Mouse (Mus musculus): Measurements from ENCODE around the gene Yjefn3. TPM values are rescaled to one million over a fixed set of nuclear protein-coding genes. Genes with fewer than 3 reads are reported as not detected.
A peak's percentile ranks its signal among the peaks of the same experiment; 100 is the strongest.

Yjefn3 gene
- polyA plus RNA-seq, 1 experiment from 2014 or later: 5.2 TPM

- 67% methylated on average over 3 of the region's 3 CpGs for WGBS
- no peak for DNase-seq (ENCODE audit: low spot score)
- Histone ChIP-seq H3K4me3 (replicated peaks; ENCODE audit: low read depth, low read length) (no peak overlapping the region), H3K27ac (no peak overlapping the region), H3K27me3 (ENCODE audit: insufficient read depth, low read length) (peaks cover 37% of the 10 kb centered on the region), H3K36me3 (ENCODE audit: insufficient read depth, low read length) (no peaks in the 10 kb centered on the region), H3K9me3 (replicated peaks; ENCODE audit: low read length) (no peaks in the 10 kb centered on the region), H3K9ac (ENCODE audit: low read depth, low read length) (no peak overlapping the region), H3K4me2 (ENCODE audit: low read length) (no peak overlapping the region), H3K4me1 (replicated peaks; ENCODE audit: insufficient read depth, low read length) (peaks cover 13% of the 10 kb centered on the region; the same call in 1 of the 2 replicates)
- ATAC-seq (replicated peaks; ENCODE audit: low FRiP score, low read depth): no peak
- no peak for TF ChIP-seq CTCF (IDR thresholded peaks at IDR 0.05; ENCODE audit: low read depth)
Observed at GRCm38 (mm10) chr8:69877992-69878391, 24.5 kb downstream of the Yjefn3 start.

- Histone ChIP-seq H3K4me1 (replicated peaks; ENCODE audit: insufficient read depth, low read length) (peaks cover 12% of the 10 kb centered on the region; the same call in 1 of the 2 replicates), H3K4me2 (ENCODE audit: low read length) (no peak overlapping the region), H3K9me3 (replicated peaks; ENCODE audit: low read length) (no peaks in the 10 kb centered on the region), H3K36me3 (ENCODE audit: insufficient read depth, low read length) (no peaks in the 10 kb centered on the region), H3K27me3 (ENCODE audit: insufficient read depth, low read length) (peaks cover 31% of the 10 kb centered on the region), H3K4me3 (replicated peaks; ENCODE audit: low read depth, low read length) (no peak overlapping the region), H3K9ac (ENCODE audit: low read depth, low read length) (no peak overlapping the region), H3K27ac (no peak overlapping the region)
- no peak for TF ChIP-seq CTCF (IDR thresholded peaks at IDR 0.05; ENCODE audit: low read depth)
- 94% methylated on average over 4 of the region's 4 CpGs for WGBS
- ATAC-seq (replicated peaks; ENCODE audit: low FRiP score, low read depth): no peak
- DNase-seq (ENCODE audit: low spot score): no peak
Observed at GRCm38 (mm10) chr8:69877396-69877795, 25.1 kb downstream of the Yjefn3 start.

GRCm38 (mm10) chr8:69876967-69877366, 25.5 kb downstream of the Yjefn3 start:
- Histone ChIP-seq H3K36me3 (ENCODE audit: insufficient read depth, low read length) (no peaks in the 10 kb centered on the region), H3K4me1 (replicated peaks; ENCODE audit: insufficient read depth, low read length) (peaks cover 7% of the 10 kb centered on the region; the same call in 1 of the 2 replicates), H3K4me3 (replicated peaks; ENCODE audit: low read depth, low read length) (no peak overlapping the region), H3K9ac (ENCODE audit: low read depth, low read length) (no peak overlapping the region), H3K27me3 (ENCODE audit: insufficient read depth, low read length) (peaks cover 28% of the 10 kb centered on the region), H3K9me3 (replicated peaks; ENCODE audit: low read length) (no peaks in the 10 kb centered on the region), H3K4me2 (ENCODE audit: low read length) (no peak overlapping the region), H3K27ac (no peak overlapping the region)
- no peak for TF ChIP-seq CTCF (IDR thresholded peaks at IDR 0.05; ENCODE audit: low read depth)
- ATAC-seq (replicated peaks; ENCODE audit: low FRiP score, low read depth) (no peak), DNase-seq (ENCODE audit: low spot score) (no peak)
- 73% methylated on average over 10 of the region's 10 CpGs for WGBS

GRCm38 (mm10) chr8:69876097-69876496, 26.4 kb downstream of the Yjefn3 start:
- Histone ChIP-seq H3K27ac (no peak overlapping the region), H3K36me3 (ENCODE audit: insufficient read depth, low read length) (no peaks in the 10 kb centered on the region), H3K9me3 (replicated peaks; ENCODE audit: low read length) (no peaks in the 10 kb centered on the region), H3K4me3 (replicated peaks; ENCODE audit: low read depth, low read length) (no peak overlapping the region), H3K4me1 (replicated peaks; ENCODE audit: insufficient read depth, low read length) (no peaks in the 10 kb centered on the region), H3K27me3 (ENCODE audit: insufficient read depth, low read length) (peaks cover 19% of the 10 kb centered on the region), H3K4me2 (ENCODE audit: low read length) (no peak overlapping the region), H3K9ac (ENCODE audit: low read depth, low read length) (no peak overlapping the region)
- no peak for TF ChIP-seq CTCF (IDR thresholded peaks at IDR 0.05; ENCODE audit: low read depth)
- ATAC-seq (replicated peaks; ENCODE audit: low FRiP score, low read depth) (no peak), DNase-seq (ENCODE audit: low spot score) (no peak)
- WGBS: 38% methylated on average over 10 of the region's 10 CpGs

- Histone ChIP-seq H3K9ac (ENCODE audit: low read depth, low read length) (no peak overlapping the region), H3K4me2 (ENCODE audit: low read length) (no peak overlapping the region), H3K27me3 (ENCODE audit: insufficient read depth, low read length) (peaks cover 6% of the 10 kb centered on the region; the same call in 1 of the 2 replicates), H3K27ac (no peak overlapping the region), H3K36me3 (ENCODE audit: insufficient read depth, low read length) (no peaks in the 10 kb centered on the region), H3K9me3 (replicated peaks; ENCODE audit: low read length) (no peaks in the 10 kb centered on the region), H3K4me3 (replicated peaks; ENCODE audit: low read depth, low read length) (no peak overlapping the region), H3K4me1 (replicated peaks; ENCODE audit: insufficient read depth, low read length) (no peaks in the 10 kb centered on the region)
- TF ChIP-seq CTCF (IDR thresholded peaks at IDR 0.05; ENCODE audit: low read depth): no peak
- DNase-seq (ENCODE audit: low spot score): no peak
- ATAC-seq (replicated peaks; ENCODE audit: low FRiP score, low read depth): no peak
- WGBS: 56% methylated on average over 13 of the region's 13 CpGs
Observed at GRCm38 (mm10) chr8:69874654-69875053, 27.9 kb downstream of the Yjefn3 start.

GRCm38 (mm10) chr8:69874155-69874554, 28.4 kb downstream of the Yjefn3 start:
- peak; percentile 80 for TF ChIP-seq CTCF (IDR thresholded peaks at IDR 0.05; ENCODE audit: low read depth)
- Histone ChIP-seq H3K27ac (no peak overlapping the region), H3K9ac (ENCODE audit: low read depth, low read length) (no peak overlapping the region), H3K9me3 (replicated peaks; ENCODE audit: low read length) (no peaks in the 10 kb centered on the region), H3K27me3 (ENCODE audit: insufficient read depth, low read length) (peaks cover 1% of the 10 kb centered on the region; the same call in 1 of the 2 replicates), H3K4me2 (ENCODE audit: low read length) (no peak overlapping the region), H3K4me3 (replicated peaks; ENCODE audit: low read depth, low read length) (no peak overlapping the region), H3K36me3 (ENCODE audit: insufficient read depth, low read length) (no peaks in the 10 kb centered on the region), H3K4me1 (replicated peaks; ENCODE audit: insufficient read depth, low read length) (no peaks in the 10 kb centered on the region)
- DNase-seq (ENCODE audit: low spot score): peak; percentile 76
- ATAC-seq (replicated peaks; ENCODE audit: low FRiP score, low read depth): no peak
- WGBS: 11% methylated on average over 9 of the region's 9 CpGs

GRCm38 (mm10) chr8:69870907-69871306, 31.6 kb downstream of the Yjefn3 start:
- DNase-seq (ENCODE audit: low spot score) (no peak), ATAC-seq (replicated peaks; ENCODE audit: low FRiP score, low read depth) (no peak)
- no peak for TF ChIP-seq CTCF (IDR thresholded peaks at IDR 0.05; ENCODE audit: low read depth)
- Histone ChIP-seq H3K4me2 (ENCODE audit: low read length) (no peak overlapping the region), H3K4me1 (replicated peaks; ENCODE audit: insufficient read depth, low read length) (no peaks in the 10 kb centered on the region), H3K9ac (ENCODE audit: low read depth, low read length) (no peak overlapping the region), H3K27me3 (ENCODE audit: insufficient read depth, low read length) (no peaks in the 10 kb centered on the region), H3K36me3 (ENCODE audit: insufficient read depth, low read length) (no peaks in the 10 kb centered on the region), H3K27ac (no peak overlapping the region), H3K4me3 (replicated peaks; ENCODE audit: low read depth, low read length) (no peak overlapping the region), H3K9me3 (replicated peaks; ENCODE audit: low read length) (no peaks in the 10 kb centered on the region)
- WGBS: 81% methylated on average over 6 of the region's 6 CpGs
